ENCODE assay signal across 20 mouse cellular contexts in the genomic region with DNA sequence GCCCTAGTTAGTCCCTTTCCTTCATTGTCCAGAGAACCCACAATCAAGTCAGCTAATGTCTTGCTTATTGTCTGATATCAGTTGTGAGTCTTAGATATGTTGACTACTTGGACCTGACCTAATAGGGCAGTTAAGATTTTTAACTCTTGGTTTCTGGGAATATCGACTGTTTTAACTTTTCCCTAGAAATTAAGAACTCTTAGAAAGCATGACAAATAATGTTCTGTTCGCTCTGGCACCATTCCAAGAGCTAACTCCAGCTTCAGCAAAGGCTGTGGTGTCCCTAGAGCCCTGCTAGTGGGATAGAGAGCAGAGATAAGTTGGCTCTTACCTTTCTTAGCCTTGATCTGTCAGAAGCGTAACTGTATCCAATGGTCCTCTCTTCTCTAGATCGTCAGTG. TPM values are rescaled to one million over a fixed set of nuclear protein-coding genes. Genes with fewer than 3 reads are reported as not detected.
A peak's percentile ranks its signal among the peaks of the same experiment; 100 is the strongest.
DNase-seq lines count a peak whose midpoint lies in the region; ATAC-seq and TF ChIP-seq lines count a peak whose summit lies in the region.
"Had no signal": no experiment of that assay in that cellular context is flagged by ENCODE, and none has a peak within 500 bp of the region (broad histone marks: within the 10 kb centered on the region; RNA-seq: fewer than 3 reads in every experiment).

No protein-coding gene starts in this region.

- H3K4me3 ChIP-seq in heart, embryonic 11.5 days (ENCODE audit: low read depth, low read length): no peak overlapping the region
- H3K4me3 ChIP-seq in kidney, postnatal 0 days (replicated peaks; ENCODE audit: low read depth, low read length): no peak overlapping the region
- H3K4me3 ChIP-seq in MEL (ENCODE audit: control insufficient read depth in 1 of 2, insufficient read depth in 1 of 2, low read depth in 2 of 2, low read length in 2 of 2): peak overlapping the region in 1 of 2 experiments; percentile 2; a peak in 1 of 4 replicates
- H3K4me3 ChIP-seq in cerebellum, adult 2 months (replicated peaks; ENCODE audit: insufficient read depth, low read depth, low read length): no peak overlapping the region
- H3K4me3 ChIP-seq: forebrain, embryonic 12.5 days; heart, embryonic 10.5 days; left cerebral cortex, adult 2 months had no signal

- no peak for ATAC-seq in heart, embryonic 11.5 days (replicated peaks; ENCODE audit: insufficient number of reproducible peaks, low FRiP score, low TSS enrichment)
- no peak for ATAC-seq in kidney, postnatal 0 days (replicated peaks; ENCODE audit: low FRiP score, low read depth)

- H3K36me3 ChIP-seq in heart, embryonic 11.5 days (ENCODE audit: control insufficient read depth, insufficient read depth, low read length): peaks cover 16% of the 10 kb centered on the region; the same call in 1 of the 2 replicates
- peaks cover 44% of the 10 kb centered on the region for H3K36me3 ChIP-seq in kidney, postnatal 0 days (ENCODE audit: insufficient read depth, low read length)
- H3K36me3 ChIP-seq in MEL (ENCODE audit: control insufficient read depth in 1 of 2, insufficient read depth in 2 of 2, low read length in 2 of 2): peaks cover 16 to 75% of the 10 kb centered on the region in 2 experiments

- peaks cover 3% of the 10 kb centered on the region; the same call in 1 of the 2 replicates for H3K4me1 ChIP-seq in heart, embryonic 11.5 days (ENCODE audit: control insufficient read depth, insufficient read depth, low read length)
- no peaks in the 10 kb centered on the region for H3K4me1 ChIP-seq in kidney, postnatal 0 days (replicated peaks; ENCODE audit: insufficient read depth, low read length)
- H3K4me1 ChIP-seq in MEL (ENCODE audit: control insufficient read depth in 1 of 2, insufficient read depth in 2 of 2, low read length in 2 of 2): peaks cover 39 to 58% of the 10 kb centered on the region in 2 experiments
- peaks cover 2% of the 10 kb centered on the region; the same call in 1 of the 2 replicates for H3K4me1 ChIP-seq in cerebellum, adult 2 months (ENCODE audit: control insufficient read depth, insufficient read depth, low read length)
- H3K4me1 ChIP-seq: forebrain, embryonic 12.5 days had no signal

- H3K9me3 ChIP-seq in heart, embryonic 11.5 days (replicated peaks; ENCODE audit: control insufficient read depth, low read length): no peaks in the 10 kb centered on the region
- no peaks in the 10 kb centered on the region for H3K9me3 ChIP-seq in kidney, postnatal 0 days (replicated peaks; ENCODE audit: low read length)
- H3K9me3 ChIP-seq in MEL (replicated peaks; ENCODE audit: insufficient read depth, low read length): no peaks in the 10 kb centered on the region
- H3K9me3 ChIP-seq: forebrain, embryonic 12.5 days; heart, embryonic 10.5 days had no signal

- TF ChIP-seq POLR2A in MEL (IDR thresholded peaks at IDR 0.05; ENCODE audit: control insufficient read depth in 1 of 2, insufficient read depth in 1 of 2, low read depth in 1 of 2, low read length in 2 of 2, poor library complexity in 1 of 2): 0 out of 4 replicates have a peak, but pooled peaks of 1 of the 2 experiments have one; percentile 25
- no peak for TF ChIP-seq POLR2A in cerebellum, adult 2 months (IDR thresholded peaks at IDR 0.05; ENCODE audit: borderline replicate concordance, insufficient read depth, low read length)

- TF ChIP-seq EP300 in MEL (IDR thresholded peaks at IDR 0.05; ENCODE audit: low read depth in 1 of 2, low read length in 2 of 2): no peak; a peak in 1 of 4 replicates

- no peak for TF ChIP-seq RAD21 in MEL (IDR thresholded peaks at IDR 0.05; ENCODE audit: low read depth, low read length)

- DNase-seq in heart, adult 11 months: peak; percentile 65
- DNase-seq in kidney, postnatal 0 days (ENCODE audit: low spot score): no peak
- no peak for DNase-seq in kidney, postnatal 4 days
- DNase-seq in MEL (ENCODE audit: low read depth, low spot score) (peak; percentile 74), adipocyte (ENCODE audit: low spot score) (peak; percentile 71)
- DNase-seq in cerebellum, adult 2 months: no peak
- DNase-seq: B cell, adult 2 months; cerebellum, adult 18-20 months; cerebellum, postnatal 36 days; gastrocnemius, postnatal 10 days; kidney, adult 11 months; kidney, postnatal 14 days; left cerebral cortex, postnatal 4 days; right cerebral cortex, postnatal 4 days; thymus, adult 2 months had no signal

- H3K9ac ChIP-seq in heart, embryonic 11.5 days (ENCODE audit: low read depth, low read length): no peak overlapping the region
- no peak overlapping the region for H3K9ac ChIP-seq in kidney, postnatal 0 days (ENCODE audit: low read depth, low read length)
- H3K9ac ChIP-seq in MEL (ENCODE audit: control insufficient read depth, low read depth, low read length, poor library complexity, severe bottlenecking): peak overlapping the region; percentile 28; the same call in 1 of the 2 replicates
- H3K9ac ChIP-seq: forebrain, embryonic 12.5 days had no signal

- H3K4me2 ChIP-seq in heart, embryonic 11.5 days: no peak overlapping the region
- H3K4me2 ChIP-seq in kidney, postnatal 0 days (ENCODE audit: low read length): no peak overlapping the region
- H3K4me2 ChIP-seq: forebrain, embryonic 12.5 days had no signal

- H3K27me3 ChIP-seq in heart, embryonic 11.5 days (ENCODE audit: control insufficient read depth, insufficient read depth, low read length): no peaks in the 10 kb centered on the region
- H3K27me3 ChIP-seq in kidney, postnatal 0 days (ENCODE audit: insufficient read depth, low read length): no peaks in the 10 kb centered on the region
- H3K27me3 ChIP-seq in MEL (ENCODE audit: control insufficient read depth in 1 of 2, insufficient read depth in 2 of 2, low read length in 2 of 2): no peaks in the 10 kb centered on the region
- H3K27me3 ChIP-seq in cerebellum, adult 2 months (ENCODE audit: control insufficient read depth, insufficient read depth, low read length): no peaks in the 10 kb centered on the region
- H3K27me3 ChIP-seq: forebrain, embryonic 12.5 days; Patski had no signal

- no peak for TF ChIP-seq CTCF in kidney, postnatal 0 days (IDR thresholded peaks at IDR 0.05; ENCODE audit: low read depth)
- no peak for TF ChIP-seq CTCF in MEL (IDR thresholded peaks at IDR 0.05 in 2 of 3, conservative IDR thresholded peaks at IDR 0.05 in 1 of 3; ENCODE audit: control insufficient read depth in 1 of 3, insufficient read depth in 1 of 3, low read depth in 2 of 3, low read length in 3 of 3, poor library complexity in 1 of 3, severe bottlenecking in 1 of 3)
- no peak for TF ChIP-seq CTCF in cerebellum, adult 2 months (IDR thresholded peaks at IDR 0.05; ENCODE audit: borderline replicate concordance, insufficient read depth, low read depth, low read length)

- no peaks in the 10 kb centered on the region for H3K79me2 ChIP-seq in MEL (ENCODE audit: control insufficient read depth, insufficient read depth, low read length, poor library complexity)

- 69% methylated on average over 4 of the region's 4 CpGs for WGBS in heart, embryonic 11.5 days (ENCODE audit: insufficient replicate concordance)
- 64% methylated on average over 4 of the region's 4 CpGs for WGBS in kidney, postnatal 0 days
- 71% methylated on average over 4 of the region's 4 CpGs for WGBS in cerebellum, adult 2 months

- no peak overlapping the region for H3K27ac ChIP-seq in heart, embryonic 11.5 days (ENCODE audit: low read depth, low read length)
- H3K27ac ChIP-seq in kidney, postnatal 0 days: 0 out of 2 replicates have a peak overlapping the region, but pooled peaks have one; percentile 33
- peak overlapping the region; percentile 96 for H3K27ac ChIP-seq in MEL (ENCODE audit: control insufficient read depth, low read depth, low read length)
- no peak overlapping the region for H3K27ac ChIP-seq in cerebellum, adult 2 months (ENCODE audit: insufficient read depth, low read length)
- H3K27ac ChIP-seq: forebrain, embryonic 12.5 days; heart, embryonic 10.5 days; left cerebral cortex, adult 2 months had no signal

TF ChIP-seq in MEL, 35 proteins besides CTCF, POLR2A, EP300 and RAD21:
- TF ChIP-seq RCOR1 (IDR thresholded peaks at IDR 0.05; ENCODE audit: low read depth, low read length): no peak
- TF ChIP-seq TCF12 (IDR thresholded peaks at IDR 0.05; ENCODE audit: low read depth, low read length): 0 out of 2 replicates have a peak, but pooled peaks have one; percentile 21
- no peak for TF ChIP-seq MYB (IDR thresholded peaks at IDR 0.05; ENCODE audit: low read depth, low read length)
- TF ChIP-seq ELF1 (IDR thresholded peaks at IDR 0.05; ENCODE audit: low read depth, low read length): no peak
- TF ChIP-seq GATA1 (IDR thresholded peaks at IDR 0.05; ENCODE audit: low read depth, low read length): peak; percentile 42
- no peak for TF ChIP-seq GABPA (IDR thresholded peaks at IDR 0.05; ENCODE audit: low read depth, low read length)
- no peak for TF ChIP-seq ZNF384 (IDR thresholded peaks at IDR 0.05; ENCODE audit: low read depth, low read length)
- no peak for TF ChIP-seq NELFE (IDR thresholded peaks at IDR 0.05; ENCODE audit: low read depth, low read length)
- no peak for TF ChIP-seq BHLHE40 (IDR thresholded peaks at IDR 0.05; ENCODE audit: borderline replicate concordance, low read depth, low read length)

RNA-seq across cellular contexts. Expression of gene Mtmr12, which starts 32.7 kb away (rescaled TPM):
- 15.5 and 16.6 TPM in 2 replicates for polyA plus RNA-seq in heart, embryonic 11.5 days (2014; fragmentation: Nextera tagmentation; extraction: Ambion mirVana)
- 12.5 and 13.2 TPM in 2 replicates for polyA plus RNA-seq in kidney, postnatal 0 days (2015; fragmentation: Nextera tagmentation; extraction: Ambion mirVana)
- 14.3 and 18.0 TPM in 2 replicates for total RNA-seq in MEL (2012; rRNA removed)
- polyA plus RNA-seq in MEL (2012; ENCODE audit: insufficient read depth in 1 of 2, insufficient read length in 2 of 2, low read depth in 1 of 2, low replicate concordance in 2 of 2, missing spikeins in 1 of 2): 10 to 100 TPM in 1 of 2 experiments, not detected in 1; 38.2 TPM
- polyA plus RNA-seq in cerebellum, adult 2 months (2012; rRNA removed): 18.7 and 19.0 TPM in 2 replicates

Comparison
In these comparisons a context has a peak if more than half of its experiments do, and no peak if none do; other contexts are left out.
1. DNase-seq: peak in heart, adult 11 months (single experiment), MEL (single experiment) and adipocyte (single experiment); none in kidney, postnatal 0 days (single experiment), kidney, postnatal 4 days (0 of 2) and cerebellum, adult 2 months (0 of 2).
2. H3K27ac ChIP-seq: peak in kidney, postnatal 0 days (single experiment) and MEL (single experiment); none in heart, embryonic 11.5 days (single experiment) and cerebellum, adult 2 months (single experiment).